Mouse (Mus musculus) heart, embryonic 12.5 days (tissue): Measurements from ENCODE around the gene Htatip2. TPM values are rescaled to one million over a fixed set of nuclear protein-coding genes. Genes with fewer than 3 reads are reported as not detected.

Experiments used
- ATAC-seq: fragments of 200-750 bp; cut with Nextera tagmentation; 2 replicates; pipeline ENCODE4 v1.8.0; 2017; ENCODE audit warnings: moderate TSS enrichment, moderate library complexity; ENCODE audit not compliant: insufficient number of reproducible peaks, low FRiP score
- H3K27ac ChIP-seq: fragments of 300-500 bp; sonication (generic); 2 replicates; pipeline ENCODE4 v1.5.1; 2016; ENCODE audit warnings: mild to moderate bottlenecking, moderate library complexity; ENCODE audit not compliant: poor library complexity, severe bottlenecking
- H3K27me3 ChIP-seq: fragments of 300-500 bp; sonication (generic); replicated peaks from 2 replicates; pipeline ENCODE4 v1.6.1; 2016; ENCODE audit warnings: mild to moderate bottlenecking, moderate library complexity
- H3K36me3 ChIP-seq: fragments of 300-500 bp; sonication (generic); 2 replicates; pipeline ENCODE4 v1.6.1; 2016; ENCODE audit warnings: mild to moderate bottlenecking, moderate library complexity
- H3K4me1 ChIP-seq: fragments of 300-500 bp; sonication (generic); replicated peaks from 2 replicates; pipeline ENCODE4 v1.6.1; 2016; ENCODE audit warnings: mild to moderate bottlenecking
- H3K4me2 ChIP-seq: fragments of 300-500 bp; sonication (generic); 2 replicates; pipeline ENCODE4 v1.6.1; 2016; ENCODE audit warnings: mild to moderate bottlenecking, moderate library complexity
- H3K4me3 ChIP-seq: fragments of 300-500 bp; sonication (generic); 2 replicates; pipeline ENCODE4 v1.5.1; 2016; ENCODE audit warnings: mild to moderate bottlenecking
- H3K9ac ChIP-seq: fragments of 300-500 bp; sonication (generic); 2 replicates; pipeline ENCODE4 v1.6.1; 2016; ENCODE audit warnings: mild to moderate bottlenecking, moderate library complexity
- H3K9me3 ChIP-seq: fragments of 300-500 bp; sonication (generic); replicated peaks from 2 replicates; pipeline ENCODE4 v1.6.1; 2016; ENCODE audit warnings: mild to moderate bottlenecking, moderate library complexity
- WGBS: fragments of 180-500 bp; shearing (Covaris S2); methylation state at CpG from one replicate; pipeline ENCODE4 v1.1.7; 2016; 5-methylcytosine and 5-hydroxymethylcytosine counted together
- polyA plus RNA-seq: library from polyadenylated mRNA; unstranded; fragments of >200 nt; fragmentation: Nextera tagmentation; extraction: Ambion mirVana; gene quantifications from 2 replicates; pipeline ENCODE4 v1.2.1, GENCODE M21; 2016

Htatip2 gene
- 18.4 and 19.5 TPM in 2 replicates for polyA plus RNA-seq

DNA sequence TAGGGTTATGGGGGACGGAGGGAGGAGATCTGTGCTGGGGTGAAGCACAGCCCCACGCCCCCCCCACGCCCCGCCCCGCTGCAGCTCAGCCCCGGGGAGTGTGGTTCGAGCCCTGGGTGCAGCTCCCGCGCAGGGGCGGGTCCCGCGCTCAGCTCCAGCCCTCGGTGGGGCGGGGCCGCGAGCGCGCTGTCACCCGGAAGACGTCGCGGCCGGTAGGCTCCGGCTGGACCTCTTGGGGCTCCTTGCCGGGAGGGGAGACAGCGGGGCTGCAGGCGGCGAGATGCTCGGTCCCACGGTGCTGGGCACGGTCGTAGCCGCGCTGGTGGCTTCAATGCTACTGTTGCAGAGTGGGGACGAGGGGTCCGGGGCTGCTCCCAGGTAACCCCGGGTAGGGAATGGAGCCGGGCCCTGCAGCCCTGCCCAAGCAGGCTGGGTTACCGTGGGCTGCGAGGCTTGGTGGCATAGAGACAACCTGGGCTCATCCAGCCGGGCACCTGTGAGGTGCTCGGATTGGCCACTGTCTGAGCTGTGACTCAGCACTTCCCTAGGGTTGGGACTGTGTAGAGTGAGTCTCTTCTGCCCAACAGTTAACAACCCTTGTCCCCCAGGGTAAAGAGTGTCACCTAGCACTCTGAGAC lies at the start of gene Htatip2:
Htatip2 (plus strand) TSS at position 182 of the 638 bp plus-strand sequence.
- H3K27me3 ChIP-seq, result peaks cover 16% of the 10 kb centered on the region
- no peaks in the 10 kb centered on the region for H3K4me1 ChIP-seq
- ATAC-seq, result peak; percentile 91
- WGBS, result 2% methylated on average over 42 of the region's 42 CpGs
- peak within 1 kb of the TSS; percentile 79 for H3K9ac ChIP-seq
- H3K27ac ChIP-seq, result peak within 1 kb of the TSS; percentile 45; the same call in 1 of the 2 replicates
- H3K4me3 ChIP-seq, result peak within 1 kb of the TSS; percentile 64
- H3K36me3 ChIP-seq, result no peaks in the 10 kb centered on the region
- H3K9me3 ChIP-seq, result no peaks in the 10 kb centered on the region
- peak within 1 kb of the TSS; percentile 92 for H3K4me2 ChIP-seq

DNA sequence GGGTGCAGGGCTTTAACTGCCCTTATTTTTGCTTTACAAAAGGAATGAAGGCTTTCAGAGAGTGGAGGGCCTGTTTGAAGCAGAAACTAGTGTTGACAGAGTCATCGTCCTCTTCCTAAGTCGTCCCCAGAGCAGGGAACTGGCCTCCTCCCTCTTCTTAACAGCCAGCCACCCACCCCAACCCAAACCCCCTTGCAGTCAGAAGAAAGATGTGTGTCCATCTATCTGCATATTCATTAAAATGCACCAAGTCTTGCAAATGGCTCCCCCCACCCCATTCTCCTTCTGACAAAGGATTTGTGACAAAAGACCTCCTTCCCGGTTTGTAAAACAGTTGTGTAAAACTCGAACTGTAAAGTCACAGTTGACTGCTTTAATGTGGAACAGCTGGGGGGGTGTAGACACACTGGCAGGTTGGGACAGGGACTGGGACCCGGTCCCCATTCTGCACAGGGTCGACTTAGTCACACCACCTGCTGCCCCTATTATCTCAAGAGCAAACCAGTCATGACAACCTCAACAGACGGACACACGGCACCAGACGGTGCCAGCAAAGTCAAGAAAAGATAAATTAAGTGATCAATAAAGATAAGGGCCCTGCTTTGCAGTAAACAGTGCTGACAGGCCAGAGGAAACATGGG lies 49.4 kb upstream of the Htatip2 start:
- ATAC-seq, result no peak
- Histone ChIP-seq H3K4me1 (peaks cover 12% of the 10 kb centered on the region; the same call in 1 of the 2 replicates), H3K4me3 (no peak overlapping the region), H3K36me3 (no peaks in the 10 kb centered on the region), H3K4me2 (no peak overlapping the region), H3K27me3 (peaks cover 8% of the 10 kb centered on the region), H3K9me3 (no peaks in the 10 kb centered on the region), H3K9ac (no peak overlapping the region), H3K27ac (no peak overlapping the region)
- WGBS, result 22% methylated on average over 9 of the region's 9 CpGs

DNA sequence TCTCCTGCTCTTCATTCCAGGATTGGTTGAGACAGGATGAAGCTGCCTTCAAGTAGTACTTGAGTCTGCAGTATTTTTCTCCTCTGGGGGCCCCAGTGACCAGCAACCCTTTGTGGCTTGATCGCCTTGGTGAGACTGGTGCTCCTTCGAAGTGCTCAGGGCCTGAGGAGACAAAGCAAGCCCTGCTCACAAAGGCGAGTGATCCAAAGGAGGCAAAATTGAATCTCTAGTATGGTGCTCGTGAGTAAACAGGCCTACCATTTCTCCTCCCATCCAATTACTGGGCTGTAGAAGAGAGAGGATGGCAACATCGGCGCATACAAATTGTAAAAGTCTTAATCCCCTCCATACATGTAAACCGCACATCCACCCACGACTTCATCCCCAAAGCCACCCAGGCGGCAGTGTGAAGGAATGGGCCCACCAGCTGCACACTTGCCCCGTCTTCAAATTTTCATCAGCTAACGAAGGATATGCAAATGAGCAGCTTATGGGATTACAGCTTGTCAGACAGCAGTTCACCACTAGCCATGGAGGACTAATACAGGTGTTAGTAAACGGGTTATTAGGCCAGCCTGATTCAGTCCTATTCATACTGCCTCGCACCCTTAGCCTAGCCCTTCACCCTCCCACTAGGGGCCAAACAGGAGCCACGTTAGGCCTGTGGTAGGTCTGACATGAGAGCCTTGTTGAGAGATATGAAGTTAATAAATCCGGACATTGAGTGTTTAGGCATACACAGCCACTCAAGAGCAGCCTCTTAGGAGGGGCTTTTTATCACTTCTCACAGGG lies 40.8 kb upstream of the Htatip2 start:
- Histone ChIP-seq H3K27ac (no peak overlapping the region), H3K9ac (no peak overlapping the region), H3K27me3 (peaks cover 10% of the 10 kb centered on the region; the same call in 1 of the 2 replicates), H3K36me3 (no peaks in the 10 kb centered on the region), H3K9me3 (no peaks in the 10 kb centered on the region), H3K4me2 (no peak overlapping the region), H3K4me3 (no peak overlapping the region), H3K4me1 (no peaks in the 10 kb centered on the region)
- no peak for ATAC-seq
- WGBS, result 71% methylated on average over 15 of the region's 15 CpGs

DNA sequence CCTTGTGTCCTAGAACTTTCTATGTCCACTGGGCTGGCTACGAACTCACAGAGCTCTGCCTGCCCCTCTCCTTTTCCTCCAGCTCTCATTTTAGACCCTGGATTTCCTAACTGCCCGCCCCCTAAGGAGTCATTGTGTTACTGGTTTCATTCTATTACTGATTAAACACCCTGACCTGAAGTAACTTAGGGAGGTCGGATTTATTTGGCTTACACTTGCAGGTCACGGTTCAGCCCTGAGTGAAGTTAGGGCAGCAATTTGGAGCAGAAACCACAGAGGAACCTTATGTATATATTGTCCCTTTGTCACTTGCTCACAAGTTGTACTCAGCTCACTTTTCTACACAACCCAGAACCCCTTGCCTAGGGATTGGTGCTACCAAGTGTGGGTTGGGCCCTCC lies 24.6 kb upstream of the Htatip2 start:
- H3K9ac ChIP-seq, result no peak overlapping the region
- H3K9me3 ChIP-seq, result no peaks in the 10 kb centered on the region; the same call in 1 of the 2 replicates
- H3K4me2 ChIP-seq, result no peak overlapping the region
- no peaks in the 10 kb centered on the region for H3K27me3 ChIP-seq
- no peaks in the 10 kb centered on the region for H3K36me3 ChIP-seq
- no peak for ATAC-seq
- H3K4me1 ChIP-seq, result no peaks in the 10 kb centered on the region; the same call in 1 of the 2 replicates
- no peak overlapping the region for H3K4me3 ChIP-seq
- WGBS, result 66% methylated on average over 4 of the region's 4 CpGs
- H3K27ac ChIP-seq, result no peak overlapping the region

DNA sequence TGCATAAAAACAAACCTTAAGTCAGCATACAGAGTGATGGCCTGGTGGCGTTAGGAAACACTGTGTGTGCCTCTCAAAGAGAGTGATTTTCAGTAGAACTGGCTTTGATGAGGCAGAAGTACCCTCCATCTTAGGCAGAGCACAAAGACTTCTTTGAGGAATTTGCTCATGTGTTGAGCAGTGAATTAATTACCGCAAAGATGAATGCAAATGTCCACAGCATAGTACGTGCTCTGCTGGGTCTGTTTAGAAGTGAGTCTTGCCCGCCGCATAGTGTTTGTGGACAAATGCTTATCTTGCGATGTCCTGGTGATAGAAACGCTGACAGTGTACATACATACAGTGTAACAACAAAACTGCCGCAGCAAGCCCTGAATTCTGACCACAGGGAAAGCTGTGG lies 19.5 kb upstream of the Htatip2 start:
- ATAC-seq, result no peak
- WGBS, result 52% methylated on average over 8 of the region's 8 CpGs
- peaks cover 8% of the 10 kb centered on the region for H3K4me1 ChIP-seq
- H3K9me3 ChIP-seq, result no peaks in the 10 kb centered on the region; the same call in 1 of the 2 replicates
- H3K4me2 ChIP-seq, result no peak overlapping the region
- H3K9ac ChIP-seq, result no peak overlapping the region
- no peaks in the 10 kb centered on the region for H3K36me3 ChIP-seq
- H3K27me3 ChIP-seq, result 0 out of 2 replicates have a peak, but pooled peaks cover 6% of the 10 kb centered on the region
- H3K4me3 ChIP-seq, result no peak overlapping the region
- H3K27ac ChIP-seq, result no peak overlapping the region

DNA sequence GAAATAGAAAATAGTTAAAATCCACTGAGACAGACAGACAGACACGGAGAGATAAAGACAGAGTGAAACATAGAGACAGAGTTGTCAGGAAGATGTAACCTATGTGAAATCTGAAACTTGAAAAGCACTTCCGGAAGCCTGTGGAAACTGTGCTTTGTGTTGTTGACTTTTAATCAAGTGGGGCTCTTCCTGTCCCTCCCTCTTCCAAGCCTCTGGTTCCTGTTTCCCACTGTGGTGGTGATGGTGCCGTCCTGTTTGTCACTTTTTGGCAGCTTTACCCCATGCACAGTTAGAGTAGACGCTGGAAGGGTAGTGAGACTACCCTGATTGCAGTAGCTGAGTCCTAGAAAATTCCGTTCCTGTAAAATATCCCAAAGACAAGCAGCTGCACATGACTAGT lies 17.4 kb upstream of the Htatip2 start:
- Histone ChIP-seq H3K27ac (no peak overlapping the region), H3K9ac (no peak overlapping the region), H3K27me3 (0 out of 2 replicates have a peak, but pooled peaks cover 6% of the 10 kb centered on the region), H3K4me2 (no peak overlapping the region), H3K36me3 (no peaks in the 10 kb centered on the region), H3K4me3 (no peak overlapping the region), H3K9me3 (no peaks in the 10 kb centered on the region; the same call in 1 of the 2 replicates), H3K4me1 (peaks cover 8% of the 10 kb centered on the region)
- peak; percentile 71; the same call in 1 of the 2 replicates for ATAC-seq
- WGBS, result 21% methylated on average over 5 of the region's 5 CpGs

DNA sequence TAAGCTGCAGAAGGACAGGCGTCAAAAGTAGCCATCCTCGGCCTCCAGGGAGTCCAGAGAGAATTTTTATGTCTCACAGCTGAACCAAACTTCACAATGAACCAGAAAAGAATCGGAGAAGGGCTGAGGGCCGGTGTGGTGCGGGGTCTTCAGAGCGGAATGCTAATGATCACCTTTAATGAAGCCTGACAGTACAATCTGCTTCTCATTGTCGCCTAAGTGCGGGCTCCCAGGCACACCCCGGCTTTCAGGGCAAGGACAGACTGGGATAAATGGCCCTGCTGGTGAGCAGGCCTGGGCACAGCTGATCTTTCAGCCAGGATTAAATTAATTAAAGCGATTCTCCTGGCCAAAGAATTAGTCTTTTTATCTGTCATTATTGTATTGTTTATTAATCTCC lies 17.0 kb upstream of the Htatip2 start:
- Histone ChIP-seq H3K9me3 (no peaks in the 10 kb centered on the region; the same call in 1 of the 2 replicates), H3K4me3 (no peak overlapping the region), H3K27ac (no peak overlapping the region), H3K4me2 (no peak overlapping the region), H3K9ac (no peak overlapping the region), H3K27me3 (0 out of 2 replicates have a peak, but pooled peaks cover 6% of the 10 kb centered on the region), H3K36me3 (no peaks in the 10 kb centered on the region), H3K4me1 (peaks cover 8% of the 10 kb centered on the region)
- ATAC-seq, result no peak
- WGBS, result 30% methylated on average over 10 of the region's 10 CpGs

DNA sequence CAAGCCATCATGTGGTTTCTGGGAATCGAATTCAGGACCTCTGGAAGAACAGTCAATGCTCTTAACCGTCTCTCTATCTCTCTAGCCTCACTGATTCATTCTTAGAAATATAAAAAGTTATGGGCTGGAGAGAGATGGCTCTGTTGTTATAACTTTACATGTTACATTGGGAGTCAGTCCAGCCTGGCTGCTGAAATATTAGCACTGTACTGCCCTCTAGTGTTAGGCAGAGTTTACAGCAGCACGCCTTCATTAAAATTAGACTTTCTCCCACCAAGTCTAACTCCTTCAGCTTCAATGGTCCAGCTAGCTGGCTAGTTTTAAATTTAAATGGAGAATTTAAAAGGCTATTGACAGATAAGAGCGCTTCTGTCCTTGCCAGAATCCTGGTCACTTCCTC lies 7.8 kb upstream of the Htatip2 start:
- peaks cover 3% of the 10 kb centered on the region; the same call in 1 of the 2 replicates for H3K4me1 ChIP-seq
- H3K27me3 ChIP-seq, result peaks cover 10% of the 10 kb centered on the region; the same call in 1 of the 2 replicates
- H3K27ac ChIP-seq, result no peak overlapping the region
- no peak overlapping the region for H3K4me2 ChIP-seq
- H3K9ac ChIP-seq, result no peak overlapping the region
- WGBS, result 8% methylated on average over 4 of the region's 4 CpGs
- H3K36me3 ChIP-seq, result no peaks in the 10 kb centered on the region
- ATAC-seq, result no peak
- H3K9me3 ChIP-seq, result no peaks in the 10 kb centered on the region
- H3K4me3 ChIP-seq, result no peak overlapping the region

DNA sequence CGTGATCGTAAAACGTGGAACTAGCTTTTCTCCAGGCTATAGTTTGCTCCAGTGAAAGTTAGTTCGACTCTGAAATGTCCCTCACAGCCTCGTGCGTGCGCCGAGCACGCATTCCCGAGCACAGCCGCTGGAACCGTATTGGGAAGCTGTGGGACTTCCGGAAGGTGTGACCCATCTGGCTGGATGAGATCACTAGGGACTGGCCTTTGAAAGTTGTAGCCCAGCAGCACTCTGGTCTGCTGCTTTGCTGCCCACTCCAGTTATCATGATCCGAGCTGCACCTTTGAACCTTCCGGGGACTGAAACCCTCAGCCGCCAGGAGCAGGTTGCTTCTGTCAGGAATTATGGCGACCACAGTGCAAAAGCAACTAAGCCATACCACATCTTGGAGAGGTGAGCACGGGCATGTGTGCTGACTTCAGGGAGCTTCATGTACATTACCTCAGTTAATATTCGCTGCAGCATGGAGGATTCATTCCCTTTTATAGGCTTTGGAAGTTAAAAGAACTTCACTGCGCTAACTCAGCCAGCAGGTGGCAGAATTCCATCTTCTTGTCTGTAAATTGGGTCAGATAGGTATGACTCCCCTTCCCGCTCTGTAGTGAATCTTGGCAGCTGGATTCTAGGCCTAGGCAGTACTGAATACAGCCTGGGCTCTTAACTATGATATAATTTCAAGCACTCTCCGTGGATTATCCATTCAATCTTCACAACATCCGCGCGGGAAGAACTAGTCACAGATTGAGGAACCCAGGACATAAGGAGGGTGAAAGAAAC lies 6.0 kb upstream of the Htatip2 start:
- Histone ChIP-seq H3K27me3 (peaks cover 18% of the 10 kb centered on the region), H3K4me3 (peak overlapping the region; percentile 21), H3K9ac (no peak overlapping the region), H3K27ac (no peak overlapping the region), H3K36me3 (no peaks in the 10 kb centered on the region), H3K4me2 (peak overlapping the region; percentile 57), H3K4me1 (peaks cover 3% of the 10 kb centered on the region; the same call in 1 of the 2 replicates), H3K9me3 (no peaks in the 10 kb centered on the region)
- 25% methylated on average over 25 of the region's 25 CpGs for WGBS
- ATAC-seq, result no peak; the same call in 1 of the 2 replicates

DNA sequence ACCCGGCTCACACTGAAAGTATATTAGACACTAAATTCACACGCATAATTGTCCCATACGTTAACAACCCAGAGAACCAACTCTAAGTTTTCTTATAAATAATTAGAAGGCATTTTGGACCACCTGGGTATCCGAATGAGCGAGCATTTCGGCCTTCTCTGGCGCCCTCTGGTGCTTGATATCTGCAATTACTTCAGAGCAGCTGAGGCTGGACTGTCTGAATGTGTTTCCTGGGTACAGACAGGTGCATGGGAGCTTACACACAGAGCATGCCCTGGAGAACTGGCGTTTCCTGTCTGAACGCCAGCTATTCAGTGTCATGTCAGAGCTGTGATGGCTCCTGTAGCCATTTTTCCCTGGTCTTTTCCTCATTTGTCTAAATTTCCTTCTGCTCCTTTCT lies 4.1 kb upstream of the Htatip2 start:
- Histone ChIP-seq H3K4me3 (no peak overlapping the region), H3K4me1 (peaks cover 3% of the 10 kb centered on the region; the same call in 1 of the 2 replicates), H3K27me3 (peaks cover 21% of the 10 kb centered on the region), H3K9ac (no peak overlapping the region), H3K27ac (no peak overlapping the region), H3K9me3 (no peaks in the 10 kb centered on the region), H3K4me2 (no peak overlapping the region), H3K36me3 (no peaks in the 10 kb centered on the region)
- no peak for ATAC-seq
- 4% methylated on average over 9 of the region's 9 CpGs for WGBS
